15 mouse cellular contexts compared by ENCODE assay signal in the genomic region with DNA sequence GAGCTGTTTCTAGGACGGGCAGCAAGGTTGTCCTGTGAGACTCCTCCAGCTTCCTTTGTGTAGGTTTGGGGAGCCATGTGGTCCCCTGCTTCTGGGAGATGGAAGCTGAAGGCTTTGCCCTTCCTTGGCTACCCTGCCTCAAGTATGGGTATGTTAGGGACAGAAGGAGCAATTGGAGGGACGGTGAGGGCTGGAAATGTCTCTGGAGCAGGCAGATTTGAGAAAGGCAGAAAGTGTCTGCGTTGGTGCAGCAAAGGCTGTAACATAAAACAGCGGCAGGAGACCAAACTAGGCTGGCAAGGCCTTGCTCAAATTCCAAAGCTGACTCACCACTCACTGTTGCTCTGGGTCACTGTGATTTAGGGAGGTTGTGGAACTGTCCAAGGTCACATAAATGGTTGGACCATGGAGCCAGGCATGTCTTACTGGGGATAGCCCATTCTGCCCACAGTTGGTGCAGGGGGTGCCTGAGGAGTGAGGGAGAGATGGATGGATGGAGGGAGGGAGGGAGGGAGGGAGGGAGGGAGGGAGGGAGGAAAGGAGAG.
DNase-seq lines count a peak whose midpoint lies in the region; ATAC-seq and TF ChIP-seq lines count a peak whose summit lies in the region.
"Had no signal": no experiment of that assay in that cellular context is flagged by ENCODE, and none has a peak within 500 bp of the region (broad histone marks: within the 10 kb centered on the region; RNA-seq: fewer than 3 reads in every experiment).

No protein-coding gene starts in this region.

- in situ Hi-C loops in Patski (cut with MboI; ENCODE audit: low pct_unique_long_range_greater_than_20kb) = no loop called here

- 66% methylated on average over 4 of the region's 4 CpGs for WGBS in heart, embryonic 13.5 days
- 75% methylated on average over 4 of the region's 4 CpGs for WGBS in limb, embryonic 12.5 days

- H3K9me3 ChIP-seq in heart, embryonic 13.5 days = no peaks in the 10 kb centered on the region
- no peaks in the 10 kb centered on the region for H3K9me3 ChIP-seq in limb, embryonic 12.5 days
- H3K9me3 ChIP-seq: forebrain, embryonic 10.5 days; liver, embryonic 13.5 days had no signal

- no peak for ATAC-seq in heart, embryonic 13.5 days (ENCODE audit: extremely low read depth, insufficient number of reproducible peaks, low FRiP score, low TSS enrichment)
- peak; percentile 54 for ATAC-seq in Patski
- no peak for ATAC-seq in limb, embryonic 12.5 days (ENCODE audit: insufficient number of reproducible peaks, insufficient read depth, low FRiP score, low TSS enrichment, low read depth)
- ATAC-seq: hindbrain, postnatal 0 days; midbrain, embryonic 16.5 days had no signal

- intact Hi-C loops in heart, postnatal 10 days (cut with DNase I) = loop anchor here (5.0 kb wide), 1 partner anchor 86 kb away; no protein-coding TSS in a partner anchor

- H3K4me3 ChIP-seq in heart, embryonic 13.5 days = no peak overlapping the region
- no peak overlapping the region for H3K4me3 ChIP-seq in limb, embryonic 12.5 days (replicated peaks)
- H3K4me3 ChIP-seq: forebrain, embryonic 10.5 days; liver, embryonic 13.5 days had no signal

- H3K36me3 ChIP-seq in heart, embryonic 13.5 days = peaks cover 30% of the 10 kb centered on the region
- H3K36me3 ChIP-seq in limb, embryonic 12.5 days = no peaks in the 10 kb centered on the region
- H3K36me3 ChIP-seq: forebrain, embryonic 10.5 days; liver, embryonic 13.5 days had no signal

- peak overlapping the region; percentile 81 for H3K27ac ChIP-seq in heart, embryonic 13.5 days (replicated peaks)
- peak overlapping the region; percentile 41; the same call in 1 of the 2 replicates for H3K27ac ChIP-seq in limb, embryonic 12.5 days
- H3K27ac ChIP-seq: forebrain, embryonic 10.5 days; hindbrain, postnatal 0 days; liver, embryonic 13.5 days had no signal

- TF ChIP-seq CTCF in Patski (IDR thresholded peaks at IDR 0.05) = no peak

- no peak overlapping the region for H3K9ac ChIP-seq in heart, embryonic 13.5 days
- no peak overlapping the region for H3K9ac ChIP-seq in limb, embryonic 12.5 days (replicated peaks)
- H3K9ac ChIP-seq: liver, embryonic 13.5 days had no signal

- DNase-seq in heart, postnatal 10 days = no peak
- no peak for DNase-seq in Patski (ENCODE audit: low read depth, low spot score)
- DNase-seq in adrenal gland, postnatal 10 days = peak; percentile 67
- no peak for DNase-seq in thymus, postnatal 36 days
- no peak for DNase-seq in urinary bladder, postnatal 14 days (ENCODE audit: low spot score)
- DNase-seq: kidney, adult 8-10 months; layer of hippocampus, postnatal 36 days; left cerebral cortex, postnatal 4 days; liver, embryonic 13.5 days; right cerebral cortex, postnatal 25 days had no signal

- POLR2A ChIA-PET in Patski (lab: Charles Lee) = interaction anchor here (0.6 to 1.0 kb wide), 2 partner anchors 21 to 33 kb away, joined by 3 to 10 read pairs; no protein-coding TSS in a partner anchor

- H3K4me2 ChIP-seq in heart, embryonic 13.5 days = no peak overlapping the region
- H3K4me2 ChIP-seq in limb, embryonic 12.5 days = no peak overlapping the region
- H3K4me2 ChIP-seq: liver, embryonic 13.5 days had no signal

- CTCF ChIA-PET in Patski (lab: Charles Lee) = interaction anchor here (1.3 kb wide), 1 partner anchor 116 kb away, joined by 3 read pairs; no protein-coding TSS in a partner anchor

- H3K4me1 ChIP-seq in heart, embryonic 13.5 days = peaks cover 25% of the 10 kb centered on the region
- peaks cover 20% of the 10 kb centered on the region for H3K4me1 ChIP-seq in limb, embryonic 12.5 days (replicated peaks)
- H3K4me1 ChIP-seq: forebrain, embryonic 10.5 days; liver, embryonic 13.5 days had no signal

- no peaks in the 10 kb centered on the region for H3K27me3 ChIP-seq in heart, embryonic 13.5 days (replicated peaks)
- H3K27me3 ChIP-seq in Patski = no peaks in the 10 kb centered on the region
- peaks cover 2% of the 10 kb centered on the region; the same call in 1 of the 2 replicates for H3K27me3 ChIP-seq in limb, embryonic 12.5 days
- H3K27me3 ChIP-seq: liver, embryonic 13.5 days had no signal
